Mouse (Mus musculus): ENCODE measurements at regions not wholly inside any gene's neighbourhood (a gene's known extent, or its start where the extent isn't known, plus 50 kb on each side); places are given as distances from the start of the nearest gene placed in this dataset.

- Histone ChIP-seq H3K27me3 (ENCODE audit: control insufficient read depth, insufficient read depth, low read length) (no peaks in the 10 kb centered on the region), H3K27ac (ENCODE audit: low read depth) (no peak overlapping the region), H3K4me2 (ENCODE audit: low read depth, low read length) (no peak overlapping the region), H3K9ac (replicated peaks; ENCODE audit: low read depth, low read length) (no peak overlapping the region), H3K36me3 (replicated peaks; ENCODE audit: control insufficient read depth, insufficient read depth, low read length) (no peaks in the 10 kb centered on the region), H3K4me3 (ENCODE audit: low read depth, low read length) (no peak overlapping the region), H3K4me1 (ENCODE audit: control insufficient read depth, insufficient read depth) (no peaks in the 10 kb centered on the region), H3K9me3 (replicated peaks; ENCODE audit: control insufficient read depth, low read length) (no peaks in the 10 kb centered on the region; the same call in 1 of the 2 replicates)
- ATAC-seq (ENCODE audit: insufficient read depth, low read depth): no peak
- DNase-seq (ENCODE audit: low spot score): no peak
- TF ChIP-seq EP300 (IDR thresholded peaks at IDR 0.05; ENCODE audit: low read depth) (no peak), CTCF (IDR thresholded peaks at IDR 0.05; ENCODE audit: low read depth) (no peak)
- WGBS: 72% methylated on average over 2 of the region's 2 CpGs
These were observed 803.7 kb downstream of the Adgrl2 start for GRCm38 (mm10) chr3:148186704-148187103.

GRCm38 (mm10) chr3:148167556-148167955, 822.8 kb downstream of the Adgrl2 start:
- 55% methylated on average over 1 of the region's 1 CpGs for WGBS

GRCm38 (mm10) chr3:148159059-148159458, 831.3 kb downstream of the Adgrl2 start:
- ATAC-seq (ENCODE audit: insufficient read depth, low read depth): no peak
- H3K4me1 ChIP-seq (ENCODE audit: control insufficient read depth, insufficient read depth): no peaks in the 10 kb centered on the region
- no peak for DNase-seq (ENCODE audit: low spot score)
- H3K36me3 ChIP-seq (replicated peaks; ENCODE audit: control insufficient read depth, insufficient read depth, low read length): no peaks in the 10 kb centered on the region
- 59% methylated on average over 3 of the region's 3 CpGs for WGBS
- no peaks in the 10 kb centered on the region for H3K27me3 ChIP-seq (ENCODE audit: control insufficient read depth, insufficient read depth, low read length)
- no peak overlapping the region for H3K4me3 ChIP-seq (ENCODE audit: low read depth, low read length)
- H3K4me2 ChIP-seq (ENCODE audit: low read depth, low read length): no peak overlapping the region
- no peak for TF ChIP-seq CTCF (IDR thresholded peaks at IDR 0.05; ENCODE audit: low read depth)
- TF ChIP-seq EP300 (IDR thresholded peaks at IDR 0.05; ENCODE audit: low read depth): no peak
- no peak overlapping the region for H3K27ac ChIP-seq (ENCODE audit: low read depth)
- no peaks in the 10 kb centered on the region for H3K9me3 ChIP-seq (replicated peaks; ENCODE audit: control insufficient read depth, low read length)
- H3K9ac ChIP-seq (replicated peaks; ENCODE audit: low read depth, low read length): no peak overlapping the region

More at GRCm38 (mm10) chr3:148167556-148167955, 822.8 kb downstream of the Adgrl2 start:
- no peaks in the 10 kb centered on the region for H3K27me3 ChIP-seq (ENCODE audit: control insufficient read depth, insufficient read depth, low read length)
- no peaks in the 10 kb centered on the region for H3K9me3 ChIP-seq (replicated peaks; ENCODE audit: control insufficient read depth, low read length)
- no peaks in the 10 kb centered on the region for H3K4me1 ChIP-seq (ENCODE audit: control insufficient read depth, insufficient read depth)
- no peak overlapping the region for H3K9ac ChIP-seq (replicated peaks; ENCODE audit: low read depth, low read length)
- H3K4me3 ChIP-seq (ENCODE audit: low read depth, low read length): no peak overlapping the region
- H3K36me3 ChIP-seq (replicated peaks; ENCODE audit: control insufficient read depth, insufficient read depth, low read length): no peaks in the 10 kb centered on the region
- no peak for TF ChIP-seq EP300 (IDR thresholded peaks at IDR 0.05; ENCODE audit: low read depth)
- no peak for TF ChIP-seq CTCF (IDR thresholded peaks at IDR 0.05; ENCODE audit: low read depth)
- no peak overlapping the region for H3K4me2 ChIP-seq (ENCODE audit: low read depth, low read length)
- DNase-seq (ENCODE audit: low spot score): no peak
- ATAC-seq (ENCODE audit: insufficient read depth, low read depth): no peak
- H3K27ac ChIP-seq (ENCODE audit: low read depth): no peak overlapping the region

- H3K27ac ChIP-seq (ENCODE audit: low read depth): no peak overlapping the region
- no peak for ATAC-seq (ENCODE audit: insufficient read depth, low read depth)
These were observed 831.8 kb downstream of the Adgrl2 start for GRCm38 (mm10) chr3:148158533-148158932.

GRCm38 (mm10) chr3:148143776-148144175, 846.6 kb downstream of the Adgrl2 start:
- 53% methylated on average over 2 of the region's 2 CpGs for WGBS
- ATAC-seq (ENCODE audit: insufficient read depth, low read depth): no peak
- Histone ChIP-seq H3K4me1 (ENCODE audit: control insufficient read depth, insufficient read depth) (no peaks in the 10 kb centered on the region), H3K9me3 (replicated peaks; ENCODE audit: control insufficient read depth, low read length) (no peaks in the 10 kb centered on the region), H3K36me3 (replicated peaks; ENCODE audit: control insufficient read depth, insufficient read depth, low read length) (no peaks in the 10 kb centered on the region), H3K4me2 (ENCODE audit: low read depth, low read length) (no peak overlapping the region), H3K9ac (replicated peaks; ENCODE audit: low read depth, low read length) (no peak overlapping the region), H3K27ac (ENCODE audit: low read depth) (no peak overlapping the region), H3K4me3 (ENCODE audit: low read depth, low read length) (no peak overlapping the region), H3K27me3 (ENCODE audit: control insufficient read depth, insufficient read depth, low read length) (no peaks in the 10 kb centered on the region)
- TF ChIP-seq CTCF (IDR thresholded peaks at IDR 0.05; ENCODE audit: low read depth) (no peak), EP300 (IDR thresholded peaks at IDR 0.05; ENCODE audit: low read depth) (no peak)
- DNase-seq (ENCODE audit: low spot score): no peak

More at GRCm38 (mm10) chr3:148158533-148158932, 831.8 kb downstream of the Adgrl2 start:
- no peak for DNase-seq (ENCODE audit: low spot score)
- Histone ChIP-seq H3K4me1 (ENCODE audit: control insufficient read depth, insufficient read depth) (no peaks in the 10 kb centered on the region), H3K4me2 (ENCODE audit: low read depth, low read length) (no peak overlapping the region), H3K9me3 (replicated peaks; ENCODE audit: control insufficient read depth, low read length) (no peaks in the 10 kb centered on the region), H3K27me3 (ENCODE audit: control insufficient read depth, insufficient read depth, low read length) (no peaks in the 10 kb centered on the region), H3K4me3 (ENCODE audit: low read depth, low read length) (no peak overlapping the region), H3K9ac (replicated peaks; ENCODE audit: low read depth, low read length) (no peak overlapping the region), H3K36me3 (replicated peaks; ENCODE audit: control insufficient read depth, insufficient read depth, low read length) (no peaks in the 10 kb centered on the region)
- TF ChIP-seq EP300 (IDR thresholded peaks at IDR 0.05; ENCODE audit: low read depth): no peak
- WGBS: 83% methylated on average over 2 of the region's 2 CpGs

- WGBS: 78% methylated on average over 3 of the region's 3 CpGs
- Histone ChIP-seq H3K36me3 (replicated peaks; ENCODE audit: control insufficient read depth, insufficient read depth, low read length) (no peaks in the 10 kb centered on the region), H3K27ac (ENCODE audit: low read depth) (no peak overlapping the region), H3K9ac (replicated peaks; ENCODE audit: low read depth, low read length) (no peak overlapping the region), H3K9me3 (replicated peaks; ENCODE audit: control insufficient read depth, low read length) (no peaks in the 10 kb centered on the region), H3K27me3 (ENCODE audit: control insufficient read depth, insufficient read depth, low read length) (no peaks in the 10 kb centered on the region), H3K4me1 (ENCODE audit: control insufficient read depth, insufficient read depth) (no peaks in the 10 kb centered on the region), H3K4me2 (ENCODE audit: low read depth, low read length) (no peak overlapping the region), H3K4me3 (ENCODE audit: low read depth, low read length) (no peak overlapping the region)
- no peak for TF ChIP-seq EP300 (IDR thresholded peaks at IDR 0.05; ENCODE audit: low read depth)
- TF ChIP-seq CTCF (IDR thresholded peaks at IDR 0.05; ENCODE audit: low read depth): no peak
- ATAC-seq (ENCODE audit: insufficient read depth, low read depth) (no peak), DNase-seq (ENCODE audit: low spot score) (no peak)
These were observed 853.5 kb downstream of the Adgrl2 start for GRCm38 (mm10) chr3:148136791-148137251.

Measured in heart, postnatal 0 days (tissue).